Mouse (Mus musculus): ENCODE data around the gene Bahcc1. TPM values are rescaled to one million over a fixed set of nuclear protein-coding genes. Genes with fewer than 3 reads are reported as not detected.

Bahcc1 gene
- polyA plus RNA-seq, 1 experiment from 2014 or later: 0.84 TPM

DNA sequence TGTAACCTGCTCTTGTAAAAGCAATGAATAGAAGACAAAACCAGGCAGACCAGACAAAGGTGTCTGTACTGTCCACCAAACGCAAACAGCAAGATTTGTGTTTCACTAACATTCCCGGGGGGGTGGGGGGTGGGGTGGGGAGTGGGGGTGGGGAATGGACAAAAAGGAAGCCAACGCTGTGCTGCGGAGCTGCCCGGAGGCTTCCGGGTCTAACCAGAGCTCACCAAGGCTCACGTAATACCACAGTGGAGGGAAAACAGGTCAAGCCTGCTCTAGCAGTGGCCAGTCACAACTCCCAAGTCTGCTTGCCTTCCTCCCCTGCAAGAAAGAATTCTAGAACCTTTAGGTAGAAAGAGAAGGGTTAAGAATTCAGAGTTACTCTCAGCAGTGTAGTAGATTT, 84.7 kb downstream of the Bahcc1 start:
- Histone ChIP-seq H3K36me3 (ENCODE audit: control insufficient read depth, insufficient read depth) (no peaks in the 10 kb centered on the region), H3K27me3 (ENCODE audit: control insufficient read depth, insufficient read depth, low read depth, low read length) (no peaks in the 10 kb centered on the region), H3K27ac (ENCODE audit: low read length) (no peak overlapping the region), H3K9me3 (replicated peaks; ENCODE audit: control insufficient read depth, low read length) (no peaks in the 10 kb centered on the region), H3K4me1 (ENCODE audit: control insufficient read depth, low read depth, low read length) (peaks cover 20% of the 10 kb centered on the region), H3K4me3 (ENCODE audit: low read depth, low read length) (no peak overlapping the region), H3K4me2 (ENCODE audit: low read depth, low read length) (peak overlapping the region; percentile 86), H3K9ac (ENCODE audit: low read depth, low read length) (no peak overlapping the region)
- no peak for ATAC-seq (ENCODE audit: low read depth)
- 53% methylated on average over 7 of the region's 7 CpGs for WGBS (ENCODE audit: insufficient replicate concordance)

DNA sequence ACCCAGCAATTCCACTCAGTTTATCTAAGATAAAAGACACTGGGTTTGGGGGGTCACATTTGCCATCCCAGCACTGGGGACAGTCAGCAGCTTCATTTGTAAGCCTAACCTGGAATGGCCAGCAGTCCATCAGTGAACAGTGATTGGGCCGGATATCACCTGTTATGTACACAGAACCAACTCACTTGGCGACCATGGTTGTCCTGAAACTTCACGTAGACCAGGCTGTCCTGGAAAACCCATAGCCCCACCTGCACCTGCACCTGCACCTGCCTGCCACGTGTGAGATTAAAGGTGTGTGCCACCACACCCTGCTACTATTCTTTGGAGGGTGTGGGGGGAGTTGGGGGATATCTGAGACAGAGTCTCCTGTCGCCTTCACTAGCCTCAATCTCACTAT, 86.6 kb downstream of the Bahcc1 start:
- no peak overlapping the region for H3K9ac ChIP-seq (ENCODE audit: low read depth, low read length)
- H3K4me2 ChIP-seq (ENCODE audit: low read depth, low read length): no peak overlapping the region
- no peak for ATAC-seq (ENCODE audit: low read depth)
- H3K9me3 ChIP-seq (replicated peaks; ENCODE audit: control insufficient read depth, low read length): no peaks in the 10 kb centered on the region
- H3K36me3 ChIP-seq (ENCODE audit: control insufficient read depth, insufficient read depth): no peaks in the 10 kb centered on the region
- WGBS (ENCODE audit: insufficient replicate concordance): 62% methylated on average over 5 of the region's 5 CpGs
- H3K27me3 ChIP-seq (ENCODE audit: control insufficient read depth, insufficient read depth, low read depth, low read length): no peaks in the 10 kb centered on the region
- H3K4me3 ChIP-seq (ENCODE audit: low read depth, low read length): no peak overlapping the region
- H3K27ac ChIP-seq (ENCODE audit: low read length): no peak overlapping the region
- H3K4me1 ChIP-seq (ENCODE audit: control insufficient read depth, low read depth, low read length): peaks cover 20% of the 10 kb centered on the region

DNA sequence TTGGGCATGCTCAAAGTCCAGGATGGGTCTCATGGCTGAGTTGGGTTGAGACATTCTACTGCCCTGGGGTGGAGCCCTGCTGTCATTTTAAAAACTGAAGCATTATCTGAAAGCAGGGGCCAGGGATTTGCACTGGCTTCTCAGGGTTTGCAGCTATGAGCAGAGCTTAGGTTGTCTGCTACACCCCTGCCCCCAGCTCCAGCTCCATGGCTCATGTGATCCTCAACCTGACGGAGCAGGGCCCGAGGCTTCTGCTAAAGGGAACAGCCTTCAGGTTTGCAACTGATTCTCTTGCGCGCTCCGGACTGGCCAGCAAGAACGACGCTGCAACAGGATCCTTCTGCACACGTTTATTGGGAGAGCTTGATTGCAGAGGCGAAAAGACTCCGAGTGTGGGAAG, 87.4 kb downstream of the Bahcc1 start:
- Histone ChIP-seq H3K9ac (ENCODE audit: low read depth, low read length) (no peak overlapping the region), H3K4me3 (ENCODE audit: low read depth, low read length) (no peak overlapping the region), H3K9me3 (replicated peaks; ENCODE audit: control insufficient read depth, low read length) (no peaks in the 10 kb centered on the region), H3K27me3 (ENCODE audit: control insufficient read depth, insufficient read depth, low read depth, low read length) (no peaks in the 10 kb centered on the region), H3K36me3 (ENCODE audit: control insufficient read depth, insufficient read depth) (no peaks in the 10 kb centered on the region), H3K4me2 (ENCODE audit: low read depth, low read length) (no peak overlapping the region), H3K4me1 (ENCODE audit: control insufficient read depth, low read depth, low read length) (peaks cover 18% of the 10 kb centered on the region), H3K27ac (ENCODE audit: low read length) (no peak overlapping the region)
- WGBS (ENCODE audit: insufficient replicate concordance): 90% methylated on average over 10 of the region's 10 CpGs
- no peak for ATAC-seq (ENCODE audit: low read depth)

DNA sequence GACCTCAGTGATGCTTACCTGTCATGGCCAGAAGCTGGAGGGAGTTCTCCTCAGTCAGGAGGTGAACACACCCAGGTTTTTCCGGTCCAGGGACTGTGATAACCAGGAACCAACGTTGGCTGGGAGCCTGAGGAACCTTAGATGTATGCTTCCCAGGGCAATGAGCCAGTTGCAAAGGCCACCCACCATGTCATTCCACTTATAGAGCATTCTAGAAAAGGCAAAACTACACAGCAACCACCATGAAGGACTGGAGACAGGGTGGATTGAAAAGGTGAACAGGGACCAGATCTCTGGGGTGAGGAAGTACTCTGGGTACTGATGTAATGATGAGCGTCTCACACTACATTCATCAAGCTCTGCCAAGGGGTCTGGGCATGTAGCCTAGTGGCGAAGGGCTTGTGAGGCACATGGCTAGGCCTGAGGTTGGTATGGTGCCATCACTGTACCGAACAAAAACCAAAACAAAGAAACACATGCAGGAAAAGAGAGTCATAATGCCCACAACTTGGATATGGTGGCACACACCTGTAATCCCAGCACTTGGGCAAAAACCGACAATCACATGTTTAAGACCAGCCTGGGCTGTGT, 102.8 kb downstream of the Bahcc1 start:
- Histone ChIP-seq H3K27ac (ENCODE audit: low read length) (no peak overlapping the region), H3K36me3 (ENCODE audit: control insufficient read depth, insufficient read depth) (no peaks in the 10 kb centered on the region), H3K4me1 (ENCODE audit: control insufficient read depth, low read depth, low read length) (peaks cover 6% of the 10 kb centered on the region), H3K4me3 (ENCODE audit: low read depth, low read length) (no peak overlapping the region), H3K9me3 (replicated peaks; ENCODE audit: control insufficient read depth, low read length) (no peaks in the 10 kb centered on the region), H3K4me2 (ENCODE audit: low read depth, low read length) (no peak overlapping the region), H3K9ac (ENCODE audit: low read depth, low read length) (no peak overlapping the region), H3K27me3 (ENCODE audit: control insufficient read depth, insufficient read depth, low read depth, low read length) (no peaks in the 10 kb centered on the region)
- ATAC-seq (ENCODE audit: low read depth): no peak
- WGBS (ENCODE audit: insufficient replicate concordance): 67% methylated on average over 6 of the region's 6 CpGs

DNA sequence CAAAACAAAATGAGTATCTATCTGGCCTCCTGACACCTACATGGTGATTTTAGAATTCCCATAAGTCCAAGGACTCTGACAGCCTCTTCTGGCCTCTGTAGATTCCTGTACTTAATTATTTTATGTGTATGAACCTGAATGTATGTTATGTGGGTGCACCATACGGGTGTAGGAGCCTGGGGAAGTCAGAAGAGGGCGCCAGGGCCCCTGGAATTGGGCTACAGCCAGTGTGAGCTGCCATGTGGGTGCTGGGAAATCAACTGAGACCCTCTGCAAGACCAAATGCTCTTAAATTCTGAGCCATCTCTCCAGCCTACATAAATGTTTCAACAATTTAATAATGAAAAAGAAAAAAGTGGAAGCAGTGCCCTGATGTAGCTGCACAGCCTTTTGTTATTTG, 104.7 kb downstream of the Bahcc1 start:
- no peak for ATAC-seq (ENCODE audit: low read depth)
- no peak overlapping the region for H3K4me3 ChIP-seq (ENCODE audit: low read depth, low read length)
- no peak overlapping the region for H3K4me2 ChIP-seq (ENCODE audit: low read depth, low read length)
- no peaks in the 10 kb centered on the region for H3K27me3 ChIP-seq (ENCODE audit: control insufficient read depth, insufficient read depth, low read depth, low read length)
- H3K27ac ChIP-seq (ENCODE audit: low read length): no peak overlapping the region
- WGBS (ENCODE audit: insufficient replicate concordance): 41% methylated on average over 2 of the region's 2 CpGs
- H3K4me1 ChIP-seq (ENCODE audit: control insufficient read depth, low read depth, low read length): peaks cover 6% of the 10 kb centered on the region
- H3K9me3 ChIP-seq (replicated peaks; ENCODE audit: control insufficient read depth, low read length): no peaks in the 10 kb centered on the region
- H3K36me3 ChIP-seq (ENCODE audit: control insufficient read depth, insufficient read depth): no peaks in the 10 kb centered on the region
- no peak overlapping the region for H3K9ac ChIP-seq (ENCODE audit: low read depth, low read length)

DNA sequence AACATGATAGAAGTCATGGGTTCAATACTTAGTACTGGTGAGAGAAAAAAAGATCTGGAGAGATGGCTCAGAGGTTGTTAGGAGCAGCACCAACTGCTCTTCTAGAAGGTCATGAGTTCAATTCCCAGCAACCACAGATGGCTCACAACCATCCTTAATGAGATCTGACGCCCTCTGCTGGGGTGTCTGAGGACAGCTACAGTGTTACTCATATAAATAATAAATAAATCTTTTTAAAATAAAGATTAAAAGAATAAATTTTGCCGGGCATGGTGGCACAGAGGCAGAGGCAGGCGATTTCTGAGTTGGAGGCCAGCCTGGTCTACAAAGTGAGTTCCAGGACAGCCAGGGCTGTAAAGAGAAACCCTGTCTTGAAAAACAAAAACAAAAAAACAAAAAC, 106.0 kb downstream of the Bahcc1 start:
- H3K4me1 ChIP-seq (ENCODE audit: control insufficient read depth, low read depth, low read length): peaks cover 6% of the 10 kb centered on the region
- 56% methylated on average over 3 of the region's 3 CpGs for WGBS (ENCODE audit: insufficient replicate concordance)
- H3K27me3 ChIP-seq (ENCODE audit: control insufficient read depth, insufficient read depth, low read depth, low read length): no peaks in the 10 kb centered on the region
- no peaks in the 10 kb centered on the region for H3K36me3 ChIP-seq (ENCODE audit: control insufficient read depth, insufficient read depth)
- ATAC-seq (ENCODE audit: low read depth): no peak
- H3K9me3 ChIP-seq (replicated peaks; ENCODE audit: control insufficient read depth, low read length): no peaks in the 10 kb centered on the region
- H3K27ac ChIP-seq (ENCODE audit: low read length): no peak overlapping the region
- no peak overlapping the region for H3K4me2 ChIP-seq (ENCODE audit: low read depth, low read length)
- no peak overlapping the region for H3K9ac ChIP-seq (ENCODE audit: low read depth, low read length)
- H3K4me3 ChIP-seq (ENCODE audit: low read depth, low read length): no peak overlapping the region

DNA sequence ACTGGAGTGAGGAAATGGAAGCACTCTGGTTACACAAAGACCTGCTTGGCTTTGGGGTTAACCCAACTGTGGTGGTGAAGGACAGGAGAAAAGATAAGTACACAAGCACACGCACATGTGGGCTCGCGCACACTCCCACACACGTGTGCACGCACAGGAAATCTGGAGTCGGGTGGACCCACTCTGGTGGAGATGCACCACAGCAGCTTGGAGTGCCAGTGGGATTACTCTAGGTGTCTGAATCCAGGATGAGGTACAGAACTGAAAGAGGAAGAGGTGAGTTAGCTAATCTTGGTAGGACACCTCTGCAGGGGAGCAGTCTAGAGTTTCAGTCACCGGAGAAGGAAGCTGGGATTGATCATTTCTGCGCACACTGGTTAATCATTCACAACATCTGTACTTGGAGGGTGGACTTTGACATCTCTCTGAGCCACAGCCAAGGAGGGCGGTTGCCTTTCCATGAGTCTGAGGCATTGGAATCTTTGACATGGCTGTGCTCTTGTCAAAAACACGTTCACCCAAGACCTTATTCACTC, 107.3 kb downstream of the Bahcc1 start:
- ATAC-seq (ENCODE audit: low read depth): peak; percentile 77
- H3K9me3 ChIP-seq (replicated peaks; ENCODE audit: control insufficient read depth, low read length): no peaks in the 10 kb centered on the region

DNA sequence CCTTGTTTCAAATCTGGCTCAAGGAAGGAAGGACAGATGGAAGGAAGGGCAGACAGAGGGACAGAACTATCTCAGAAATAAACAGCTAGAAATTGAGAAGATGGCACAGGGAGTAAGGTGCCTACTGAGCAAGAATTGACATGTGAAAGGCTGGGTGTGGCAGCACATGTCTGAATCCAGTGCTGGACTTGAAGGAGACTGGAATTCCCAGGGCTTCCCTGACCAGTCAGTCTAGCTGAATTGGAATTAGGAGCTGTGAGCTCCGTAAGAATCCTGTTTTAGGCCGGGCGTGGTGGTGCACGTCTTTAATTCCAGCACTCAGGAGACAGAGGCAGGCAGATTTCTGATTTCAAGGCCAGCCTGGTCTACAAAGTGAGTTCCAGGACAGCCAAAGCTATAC, 108.9 kb downstream of the Bahcc1 start:
- Histone ChIP-seq H3K4me3 (ENCODE audit: low read depth, low read length) (no peak overlapping the region), H3K4me2 (ENCODE audit: low read depth, low read length) (no peak overlapping the region), H3K9me3 (replicated peaks; ENCODE audit: control insufficient read depth, low read length) (no peaks in the 10 kb centered on the region), H3K36me3 (ENCODE audit: control insufficient read depth, insufficient read depth) (peaks cover 5% of the 10 kb centered on the region), H3K27ac (ENCODE audit: low read length) (no peak overlapping the region), H3K4me1 (ENCODE audit: control insufficient read depth, low read depth, low read length) (peaks cover 6% of the 10 kb centered on the region), H3K9ac (ENCODE audit: low read depth, low read length) (no peak overlapping the region), H3K27me3 (ENCODE audit: control insufficient read depth, insufficient read depth, low read depth, low read length) (no peaks in the 10 kb centered on the region)
- no peak for ATAC-seq (ENCODE audit: low read depth)
- 79% methylated on average over 4 of the region's 4 CpGs for WGBS (ENCODE audit: insufficient replicate concordance)

More for the DNA sequence above, 107.3 kb downstream of the Bahcc1 start:
- Histone ChIP-seq H3K4me3 (ENCODE audit: low read depth, low read length) (peak overlapping the region; percentile 6; the same call in 1 of the 2 replicates), H3K4me2 (ENCODE audit: low read depth, low read length) (peak overlapping the region; percentile 27), H3K4me1 (ENCODE audit: control insufficient read depth, low read depth, low read length) (peaks cover 6% of the 10 kb centered on the region), H3K9ac (ENCODE audit: low read depth, low read length) (no peak overlapping the region), H3K36me3 (ENCODE audit: control insufficient read depth, insufficient read depth) (no peaks in the 10 kb centered on the region), H3K27ac (ENCODE audit: low read length) (peak overlapping the region; percentile 79), H3K27me3 (ENCODE audit: control insufficient read depth, insufficient read depth, low read depth, low read length) (no peaks in the 10 kb centered on the region)
- WGBS (ENCODE audit: insufficient replicate concordance): 32% methylated on average over 10 of the region's 10 CpGs
